In the genomic region with DNA sequence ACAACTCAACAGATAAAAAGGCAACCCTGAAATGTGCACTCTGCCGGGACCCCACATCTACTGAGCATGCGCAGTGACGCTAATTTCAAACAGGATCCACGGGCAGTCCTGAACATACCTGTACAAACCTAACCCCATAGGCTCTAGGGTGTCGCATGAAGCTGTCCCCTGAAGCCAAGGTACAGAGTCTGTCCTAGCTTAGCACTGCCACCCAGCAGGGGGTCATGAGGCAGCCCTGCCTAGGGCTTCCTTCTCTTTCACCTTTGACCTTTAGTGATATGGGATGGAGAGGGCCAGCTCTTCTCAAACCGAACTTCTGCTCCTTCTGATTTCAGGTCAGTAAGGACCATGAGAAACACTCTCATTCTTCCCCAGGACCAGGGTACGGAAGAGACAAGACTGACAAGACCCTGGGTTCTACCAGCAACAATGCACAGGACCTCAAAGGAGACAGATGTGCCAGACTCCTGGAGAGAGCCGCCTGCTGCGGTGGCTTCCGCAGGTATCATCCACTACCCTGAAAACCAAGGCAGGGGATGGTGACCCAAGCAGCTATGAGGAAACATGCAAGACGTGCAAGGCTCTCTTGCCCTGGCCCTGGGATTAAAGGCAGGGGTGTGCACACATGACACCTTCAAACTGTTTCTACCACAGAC, we compare ENCODE assay signal across 7 mouse cellular contexts. TPM values are rescaled to one million over a fixed set of nuclear protein-coding genes. Genes with fewer than 3 reads are reported as not detected.
A peak's percentile ranks its signal among the peaks of the same experiment; 100 is the strongest.
DNase-seq lines count a peak whose midpoint lies in the region; ATAC-seq and TF ChIP-seq lines count a peak whose summit lies in the region.

No protein-coding gene starts in this region.

- peak overlapping the region; percentile 99 for H3K27ac ChIP-seq in lung, embryonic 16.5 days (ENCODE audit: low read length)
- H3K27ac ChIP-seq in forebrain, embryonic 12.5 days = peak overlapping the region; percentile 96; the same call in 1 of the 2 replicates
- peak overlapping the region; percentile 96 for H3K27ac ChIP-seq in intestine, embryonic 15.5 days
- peak overlapping the region; percentile 89 for H3K27ac ChIP-seq in small intestine, adult 2 months (ENCODE audit: insufficient read depth, low read depth, low read length)

- DNase-seq in lung, postnatal 36 days = no peak
- no peak for DNase-seq in spleen, postnatal 36 days (ENCODE audit: low spot score in 2 of 2)
- no peak for DNase-seq in thymus, postnatal 14 days

- H3K9ac ChIP-seq in lung, embryonic 16.5 days (ENCODE audit: low read length) = peak overlapping the region; percentile 93
- peak overlapping the region; percentile 90; the same call in 1 of the 2 replicates for H3K9ac ChIP-seq in forebrain, embryonic 12.5 days
- H3K9ac ChIP-seq in intestine, embryonic 15.5 days = peak overlapping the region; percentile 92

- TF ChIP-seq POLR2A in small intestine, adult 2 months (IDR thresholded peaks at IDR 0.05; ENCODE audit: low read depth, low read length) = no peak

- no peaks in the 10 kb centered on the region for H3K27me3 ChIP-seq in lung, embryonic 16.5 days (ENCODE audit: control insufficient read depth, insufficient read depth, low read depth, low read length)
- no peaks in the 10 kb centered on the region for H3K27me3 ChIP-seq in forebrain, embryonic 12.5 days
- H3K27me3 ChIP-seq in intestine, embryonic 15.5 days (replicated peaks) = no peaks in the 10 kb centered on the region
- H3K27me3 ChIP-seq in small intestine, adult 2 months (ENCODE audit: control insufficient read depth, insufficient read depth, low read length) = no peaks in the 10 kb centered on the region

- TF ChIP-seq CTCF in small intestine, adult 2 months (IDR thresholded peaks at IDR 0.05; ENCODE audit: extremely low read depth, insufficient read length, insufficient replicate concordance, low read depth, low read length) = no peak

- H3K4me1 ChIP-seq in lung, embryonic 16.5 days (replicated peaks; ENCODE audit: control insufficient read depth, insufficient read depth, low read length) = peaks cover 42% of the 10 kb centered on the region
- H3K4me1 ChIP-seq in forebrain, embryonic 12.5 days = peaks cover 52% of the 10 kb centered on the region
- peaks cover 37% of the 10 kb centered on the region for H3K4me1 ChIP-seq in intestine, embryonic 15.5 days (replicated peaks)
- peaks cover 18% of the 10 kb centered on the region for H3K4me1 ChIP-seq in small intestine, adult 2 months (ENCODE audit: control insufficient read depth, insufficient read depth, insufficient read length, low read length)

- H3K4me2 ChIP-seq in lung, embryonic 16.5 days (ENCODE audit: low read depth, low read length) = peak overlapping the region; percentile 88
- peak overlapping the region; percentile 88 for H3K4me2 ChIP-seq in forebrain, embryonic 12.5 days
- H3K4me2 ChIP-seq in intestine, embryonic 15.5 days (replicated peaks) = peak overlapping the region; percentile 84

- 59% methylated on average over 11 of the region's 11 CpGs for WGBS in lung, embryonic 16.5 days
- WGBS in forebrain, embryonic 12.5 days = 82% methylated on average over 11 of the region's 11 CpGs
- 67% methylated on average over 11 of the region's 11 CpGs for WGBS in intestine, embryonic 15.5 days
- WGBS in small intestine, adult 2 months = 55% methylated on average over 11 of the region's 11 CpGs

- ATAC-seq in lung, embryonic 16.5 days (ENCODE audit: low read depth) = no peak
- no peak for ATAC-seq in forebrain, embryonic 12.5 days (ENCODE audit: low FRiP score)
- no peak for ATAC-seq in intestine, embryonic 15.5 days

- H3K9me3 ChIP-seq in lung, embryonic 16.5 days (ENCODE audit: control insufficient read depth, low read length) = no peaks in the 10 kb centered on the region; the same call in 1 of the 2 replicates
- H3K9me3 ChIP-seq in forebrain, embryonic 12.5 days = no peaks in the 10 kb centered on the region
- H3K9me3 ChIP-seq in intestine, embryonic 15.5 days = no peaks in the 10 kb centered on the region

- H3K4me3 ChIP-seq in lung, embryonic 16.5 days (ENCODE audit: low read length) = peak overlapping the region; percentile 90
- H3K4me3 ChIP-seq in forebrain, embryonic 12.5 days (replicated peaks) = peak overlapping the region; percentile 78
- H3K4me3 ChIP-seq in intestine, embryonic 15.5 days (replicated peaks) = peak overlapping the region; percentile 88
- peak overlapping the region; percentile 84 for H3K4me3 ChIP-seq in small intestine, adult 2 months (ENCODE audit: low read depth, low read length)

- peaks cover 17% of the 10 kb centered on the region for H3K36me3 ChIP-seq in lung, embryonic 16.5 days (ENCODE audit: control insufficient read depth, insufficient read depth, low read length)
- peaks cover 33% of the 10 kb centered on the region for H3K36me3 ChIP-seq in forebrain, embryonic 12.5 days (replicated peaks)
- peaks cover 5% of the 10 kb centered on the region; the same call in 1 of the 2 replicates for H3K36me3 ChIP-seq in intestine, embryonic 15.5 days
- peaks cover 9% of the 10 kb centered on the region for H3K36me3 ChIP-seq in small intestine, adult 2 months (ENCODE audit: control insufficient read depth, insufficient read depth, low read length)

RNA-seq across cellular contexts. Expression of gene Cdc42ep4, which starts 3.8 kb away (rescaled TPM):
- polyA plus RNA-seq in lung, embryonic 16.5 days (2015; fragmentation: Nextera tagmentation; extraction: Ambion mirVana) = 129 and 130 TPM in 2 replicates
- 109 and 113 TPM in 2 replicates for polyA plus RNA-seq in forebrain, embryonic 12.5 days (2016; fragmentation: Nextera tagmentation; extraction: Ambion mirVana)
- polyA plus RNA-seq in intestine, embryonic 15.5 days (2015; fragmentation: Nextera tagmentation; extraction: Ambion mirVana) = 54.4 and 57.8 TPM in 2 replicates
- 22.9 and 41.4 TPM in 2 replicates for polyA plus RNA-seq in small intestine, adult 2 months (2012; rRNA removed)

RNA-seq across cellular contexts. Expression of gene Cpsf4l, which starts 38.0 kb away (rescaled TPM):
- 0.90 and 3.1 TPM in 2 replicates for polyA plus RNA-seq in lung, embryonic 16.5 days (2015; fragmentation: Nextera tagmentation; extraction: Ambion mirVana)
- 0.32 and 0.69 TPM in 2 replicates for polyA plus RNA-seq in forebrain, embryonic 12.5 days (2016; fragmentation: Nextera tagmentation; extraction: Ambion mirVana)
- 0.18 TPM in 1 of 2 replicates, not detected in the other for polyA plus RNA-seq in intestine, embryonic 15.5 days (2015; fragmentation: Nextera tagmentation; extraction: Ambion mirVana)
- polyA plus RNA-seq in small intestine, adult 2 months (2012; rRNA removed) = not detected in 2 replicates
